Mouse (Mus musculus) heart, postnatal 0 days (tissue): ENCODE data around the gene Stxbp6. TPM values are rescaled to one million over a fixed set of nuclear protein-coding genes. Genes with fewer than 3 reads are reported as not detected.

Experiments
- ATAC-seq: fragments of 200-750 bp; cut with Nextera tagmentation; 2 replicates; pipeline ENCODE4 v1.8.0; 2017; ENCODE audit warnings: low read depth, moderate number of reproducible peaks, moderate library complexity; ENCODE audit not compliant: insufficient read depth
- DNase-seq: peaks from one replicate; pipeline ENCODE4 v3.0.0-alpha.2; 2016; ENCODE audit warnings: low spot score
- H3K27ac ChIP-seq: fragments of 300-500 bp; sonication (generic); 2 replicates; pipeline ENCODE4 v1.5.1; 2014; ENCODE audit warnings: low read depth, mild to moderate bottlenecking
- H3K27me3 ChIP-seq: fragments of 300-500 bp; sonication (generic); 2 replicates; pipeline ENCODE4 v1.6.1; 2014; ENCODE audit warnings: low read length, mixed read lengths; ENCODE audit not compliant: control insufficient read depth, insufficient read depth
- H3K36me3 ChIP-seq: fragments of 300-500 bp; sonication (generic); replicated peaks from 2 replicates; pipeline ENCODE4 v1.6.1; 2014; ENCODE audit warnings: low read length, mixed read lengths; ENCODE audit not compliant: control insufficient read depth, insufficient read depth
- H3K4me1 ChIP-seq: fragments of 300-500 bp; sonication (generic); 2 replicates; pipeline ENCODE4 v1.6.1; 2014; ENCODE audit warnings: antibody characterized with exemption; ENCODE audit not compliant: control insufficient read depth, insufficient read depth
- H3K4me2 ChIP-seq: fragments of 300-500 bp; sonication (generic); 2 replicates; pipeline ENCODE4 v1.6.1; 2014; ENCODE audit warnings: low read depth, mild to moderate bottlenecking, low read length, moderate library complexity
- H3K4me3 ChIP-seq: fragments of 300-500 bp; sonication (generic); 2 replicates; pipeline ENCODE4 v1.5.1; 2014; ENCODE audit warnings: low read depth, low read length
- H3K9ac ChIP-seq: fragments of 300-500 bp; sonication (generic); replicated peaks from 2 replicates; pipeline ENCODE4 v1.6.1; 2014; ENCODE audit warnings: low read depth, low read length, mixed read lengths
- H3K9me3 ChIP-seq: fragments of 300-500 bp; sonication (generic); replicated peaks from 2 replicates; pipeline ENCODE4 v1.6.1; 2016; ENCODE audit warnings: low read length; ENCODE audit not compliant: control insufficient read depth
- CTCF ChIP-seq: IDR thresholded peaks from 2 replicates; pipeline ENCODE4 v1.5.1; 2016; ENCODE audit warnings: antibody characterized with exemption, control low read depth, low read depth
- EP300 ChIP-seq: IDR thresholded peaks from 2 replicates; pipeline ENCODE4 v1.6.1; 2016; ENCODE audit warnings: antibody characterized with exemption, low read depth
- WGBS: fragments of 180-500 bp; shearing (Covaris S2); extraction: QIAGEN DNeasy Blood & Tissue Kit; methylation state at CpG from one replicate; pipeline ENCODE4 v1.1.7; 2014; 5-methylcytosine and 5-hydroxymethylcytosine counted together
- polyA plus RNA-seq: library from polyadenylated mRNA; unstranded; fragments of >200 nt; fragmentation: Nextera tagmentation; extraction: Ambion mirVana; gene quantifications from 2 replicates; pipeline ENCODE4 v1.2.1, GENCODE M21; 2015
- total RNA-seq: library from RNA; depleted of rRNA; stranded (reverse); fragments of >200 nt; gene quantifications from 2 replicates; pipeline ENCODE4 v1.2.3, GENCODE M21; 2014; ENCODE audit warnings: low replicate concordance

The Stxbp6 gene
- total and polyA plus RNA-seq, 2 experiments from 2014 or later = 8.0 to 9.1 TPM

DNA sequence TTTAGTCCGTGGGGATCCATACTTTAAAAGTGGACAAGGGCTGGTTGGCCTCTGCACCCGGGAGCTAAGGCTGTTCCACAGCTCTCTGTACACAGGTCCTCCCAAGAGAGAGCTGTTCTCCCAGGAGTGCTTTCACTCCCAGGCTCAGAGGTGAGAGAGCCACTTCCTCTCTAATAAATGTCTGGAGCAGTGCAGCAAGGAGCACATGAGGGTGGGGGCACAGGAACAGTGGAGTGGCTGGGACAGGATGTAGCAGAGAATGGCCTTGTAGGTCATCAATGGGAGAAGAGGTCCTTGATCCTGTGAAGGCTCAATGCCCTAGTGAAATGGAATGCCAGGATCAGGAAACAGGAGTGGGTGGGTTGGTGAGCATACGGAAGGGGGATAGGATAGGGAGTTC, 209.1 kb downstream of the Stxbp6 start:
- DNase-seq (no peak), ATAC-seq (no peak)
- no peaks in the 10 kb centered on the region for H3K36me3 ChIP-seq
- no peak overlapping the region for H3K4me3 ChIP-seq
- no peaks in the 10 kb centered on the region for H3K4me1 ChIP-seq
- 73% methylated on average over 3 of the region's 3 CpGs for WGBS
- H3K9ac ChIP-seq = no peak overlapping the region
- H3K4me2 ChIP-seq = no peak overlapping the region
- no peaks in the 10 kb centered on the region for H3K9me3 ChIP-seq
- H3K27ac ChIP-seq = no peak overlapping the region
- TF ChIP-seq EP300 (no peak), CTCF (no peak)
- H3K27me3 ChIP-seq = no peaks in the 10 kb centered on the region

DNA sequence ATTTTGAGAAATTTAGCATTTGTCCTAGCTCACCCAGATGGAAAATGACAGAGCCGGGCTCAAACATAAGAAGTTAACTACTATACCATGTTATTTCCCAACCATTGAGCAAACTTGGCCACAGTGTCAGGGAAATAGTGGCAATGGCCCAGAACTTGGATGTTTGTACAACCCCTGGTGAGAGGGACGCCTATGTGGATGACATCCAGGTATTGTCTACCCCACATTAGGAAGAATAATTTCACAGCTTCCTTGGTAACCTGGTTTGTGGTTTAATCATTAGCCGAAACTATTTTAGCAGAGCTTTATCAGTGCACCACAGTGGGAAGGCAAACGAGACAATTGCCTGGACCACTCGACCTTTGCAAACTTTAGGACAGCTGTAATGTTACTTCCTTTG, 215.1 kb downstream of the Stxbp6 start:
- DNase-seq = no peak
- Histone ChIP-seq H3K36me3 (no peaks in the 10 kb centered on the region), H3K9me3 (no peaks in the 10 kb centered on the region), H3K27me3 (no peaks in the 10 kb centered on the region), H3K27ac (no peak overlapping the region; the same call in 1 of the 2 replicates), H3K4me3 (no peak overlapping the region), H3K4me2 (no peak overlapping the region), H3K9ac (no peak overlapping the region), H3K4me1 (peaks cover 12% of the 10 kb centered on the region; the same call in 1 of the 2 replicates)
- 54% methylated on average over 5 of the region's 5 CpGs for WGBS
- peak; percentile 33; the same call in 1 of the 2 replicates for ATAC-seq
- TF ChIP-seq CTCF = no peak

DNA sequence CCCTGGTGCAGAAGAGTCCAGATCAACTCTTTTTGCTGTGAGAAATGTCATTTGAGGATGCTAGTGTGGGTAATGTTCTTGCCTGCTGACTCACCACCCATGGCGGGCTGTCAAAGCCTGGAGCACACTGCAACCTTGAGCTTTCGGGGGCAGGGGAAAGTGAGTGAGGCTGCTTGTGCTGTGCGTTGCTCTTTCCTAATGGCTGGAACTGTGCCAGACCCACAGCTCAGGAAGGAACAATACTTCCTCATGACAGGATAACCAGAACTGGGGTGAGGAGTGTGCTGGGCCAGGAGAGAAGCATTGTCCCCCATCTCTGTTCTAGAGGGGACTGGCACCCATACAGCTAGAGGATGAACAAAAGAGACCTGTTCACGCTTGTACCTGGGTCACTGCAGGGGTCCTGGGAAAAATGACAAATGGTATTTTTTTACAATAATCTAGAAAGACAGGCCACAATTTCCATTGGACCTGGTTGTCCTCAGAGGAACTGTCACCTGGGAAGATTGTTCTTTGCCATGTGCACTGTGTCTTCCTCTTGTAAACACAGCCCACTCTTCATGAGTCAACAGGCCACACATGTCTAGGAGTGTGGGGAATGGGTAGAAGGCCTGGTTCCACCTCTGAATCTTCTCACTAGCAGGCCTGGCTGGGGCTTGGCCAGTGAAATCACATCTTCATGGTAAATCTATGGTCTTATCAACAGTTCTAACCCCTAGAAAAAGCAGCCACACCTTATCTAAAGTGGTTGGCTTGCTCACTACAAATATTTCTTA, 216.2 kb downstream of the Stxbp6 start:
- Histone ChIP-seq H3K4me3 (no peak overlapping the region), H3K36me3 (no peaks in the 10 kb centered on the region), H3K9me3 (no peaks in the 10 kb centered on the region), H3K9ac (no peak overlapping the region), H3K27ac (no peak overlapping the region), H3K27me3 (no peaks in the 10 kb centered on the region), H3K4me1 (peaks cover 12% of the 10 kb centered on the region; the same call in 1 of the 2 replicates), H3K4me2 (no peak overlapping the region)
- ATAC-seq (peak; percentile 84), DNase-seq (peak; percentile 75)
- TF ChIP-seq CTCF (no peak), EP300 (no peak)
- 27% methylated on average over 4 of the region's 4 CpGs for WGBS

DNA sequence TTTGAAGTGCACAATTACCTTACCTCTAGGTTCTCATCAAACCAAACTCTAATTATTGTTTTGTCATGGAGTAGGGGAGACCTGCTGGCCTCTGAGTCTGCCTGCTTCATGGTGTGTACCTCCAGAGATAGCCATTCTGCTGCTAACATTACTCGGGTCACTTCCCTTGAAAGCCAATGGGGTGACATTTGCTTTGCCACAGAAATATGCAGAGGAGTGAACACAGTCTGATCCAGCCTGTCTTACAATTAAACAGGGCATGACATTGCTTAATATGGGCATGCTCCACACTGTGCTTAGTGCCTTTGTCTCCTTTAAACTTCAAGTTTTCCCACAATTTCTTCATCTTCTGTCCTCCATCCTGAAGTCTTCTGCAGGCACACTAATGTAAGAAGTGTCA, 222.5 kb downstream of the Stxbp6 start:
- Histone ChIP-seq H3K4me1 (no peaks in the 10 kb centered on the region), H3K4me3 (no peak overlapping the region), H3K9me3 (0 out of 2 replicates have a peak, but pooled peaks cover 5% of the 10 kb centered on the region), H3K27me3 (no peaks in the 10 kb centered on the region), H3K9ac (no peak overlapping the region), H3K27ac (no peak overlapping the region), H3K36me3 (no peaks in the 10 kb centered on the region), H3K4me2 (no peak overlapping the region)
- no peak for TF ChIP-seq CTCF
- no peak for TF ChIP-seq EP300
- DNase-seq (no peak), ATAC-seq (no peak)
- WGBS = 61% methylated on average over 1 of the region's 1 CpGs

DNA sequence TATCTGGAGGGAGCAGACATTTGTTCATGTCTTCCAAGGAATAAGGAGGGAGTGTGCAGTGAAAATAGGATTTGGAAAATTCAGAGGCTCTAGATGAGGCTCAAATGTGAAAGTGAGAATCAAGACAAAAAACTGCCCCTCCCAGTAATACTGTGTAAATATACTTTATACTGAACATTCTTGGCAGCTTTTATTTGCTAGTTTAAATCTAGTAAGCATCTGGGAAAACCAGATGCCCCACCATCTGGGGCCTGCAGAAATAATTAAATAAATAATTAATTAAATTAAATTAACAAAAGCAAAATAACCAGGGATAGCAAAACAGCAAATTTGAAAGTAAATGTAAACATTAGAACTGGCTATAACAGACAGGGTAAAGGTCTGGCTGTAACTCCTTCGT, 224.0 kb downstream of the Stxbp6 start:
- Histone ChIP-seq H3K4me3 (no peak overlapping the region), H3K9me3 (0 out of 2 replicates have a peak, but pooled peaks cover 5% of the 10 kb centered on the region), H3K9ac (no peak overlapping the region), H3K27me3 (no peaks in the 10 kb centered on the region), H3K4me1 (no peaks in the 10 kb centered on the region), H3K36me3 (no peaks in the 10 kb centered on the region), H3K27ac (no peak overlapping the region), H3K4me2 (no peak overlapping the region)
- DNase-seq (no peak), ATAC-seq (no peak)
- 87% methylated on average over 1 of the region's 1 CpGs for WGBS
- no peak for TF ChIP-seq CTCF
- TF ChIP-seq EP300 = no peak
